Mouse (Mus musculus): ENCODE measurements around the gene Gm10306. TPM values are rescaled to one million over a fixed set of nuclear protein-coding genes. Genes with fewer than 3 reads are reported as not detected.

The Gm10306 gene
- polyA plus RNA-seq, 1 experiment from 2014 or later: not detected

- Histone ChIP-seq H3K36me3 (peaks cover 8% of the 10 kb centered on the region; the same call in 1 of the 2 replicates), H3K4me2 (no peak overlapping the region)
- WGBS: 77% methylated on average over 7 of the region's 7 CpGs
These were observed 5.8 kb downstream of the Gm10306 start for GRCm38 (mm10) chr4:94561954-94562648.

DNA sequence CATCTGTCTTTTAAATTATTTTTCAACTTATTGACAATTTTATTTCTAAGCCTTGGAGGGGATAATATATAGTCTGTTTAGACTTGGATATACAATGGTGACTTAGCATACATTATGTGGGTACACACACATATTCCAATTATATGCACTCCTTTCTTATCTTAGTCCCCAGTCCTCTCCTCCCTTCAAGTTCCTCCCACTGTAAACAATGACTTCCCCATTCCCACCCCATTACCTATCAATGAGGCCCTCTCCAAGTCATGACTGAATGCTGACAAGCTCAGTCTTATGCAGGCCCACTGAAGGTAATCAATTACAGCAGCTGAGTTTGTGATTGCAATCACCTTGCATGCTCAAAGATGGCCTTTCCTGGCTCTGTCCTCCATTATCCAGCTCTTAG lies 8.0 kb downstream of the Gm10306 start:
- H3K9ac ChIP-seq: no peak overlapping the region
- H3K4me3 ChIP-seq: no peak overlapping the region
- ATAC-seq (ENCODE audit: low FRiP score, low read depth): 0 out of 2 replicates have a peak, but pooled peaks have one; percentile 11

More at GRCm38 (mm10) chr4:94561954-94562648, 5.8 kb downstream of the Gm10306 start:
- H3K27ac ChIP-seq (replicated peaks): no peak overlapping the region
- no peak overlapping the region for H3K4me3 ChIP-seq
- no peaks in the 10 kb centered on the region; the same call in 1 of the 2 replicates for H3K4me1 ChIP-seq (replicated peaks)
- H3K9me3 ChIP-seq: no peaks in the 10 kb centered on the region
- no peak overlapping the region for H3K9ac ChIP-seq
- no peaks in the 10 kb centered on the region for H3K27me3 ChIP-seq
- no peak for ATAC-seq (ENCODE audit: low FRiP score, low read depth)

DNA sequence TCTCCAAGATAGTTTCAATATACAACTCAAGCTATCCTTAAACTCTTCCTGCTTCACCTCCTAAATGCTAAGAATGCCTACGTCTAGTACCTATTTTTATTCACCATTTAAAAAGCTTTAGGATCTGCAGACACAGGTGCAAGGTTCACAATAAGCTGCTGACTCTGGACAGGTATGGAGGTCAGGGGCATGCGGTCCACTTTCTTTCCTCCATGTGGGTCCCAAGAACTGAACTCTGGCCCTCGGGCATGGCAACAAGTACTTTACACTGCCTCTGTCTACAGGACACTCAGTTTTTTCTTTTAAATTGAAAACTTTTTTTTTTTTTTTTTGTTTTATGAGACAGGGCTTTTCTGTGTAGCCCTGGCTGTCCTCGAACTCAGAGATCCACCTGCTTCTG lies 16.3 kb downstream of the Gm10306 start:
- WGBS: 97% methylated on average over 4 of the region's 4 CpGs
- Histone ChIP-seq H3K4me3 (no peak overlapping the region), H3K4me1 (replicated peaks) (no peaks in the 10 kb centered on the region), H3K27ac (replicated peaks) (no peak overlapping the region), H3K4me2 (no peak overlapping the region), H3K36me3 (peaks cover 45% of the 10 kb centered on the region), H3K9me3 (no peaks in the 10 kb centered on the region), H3K9ac (no peak overlapping the region), H3K27me3 (no peaks in the 10 kb centered on the region)
- no peak for ATAC-seq (ENCODE audit: low FRiP score, low read depth)

More for the DNA sequence above, 8.0 kb downstream of the Gm10306 start:
- Histone ChIP-seq H3K4me2 (no peak overlapping the region), H3K9me3 (no peaks in the 10 kb centered on the region), H3K4me1 (replicated peaks) (no peaks in the 10 kb centered on the region), H3K27ac (replicated peaks) (no peak overlapping the region), H3K36me3 (peaks cover 17% of the 10 kb centered on the region), H3K27me3 (no peaks in the 10 kb centered on the region)

- Histone ChIP-seq H3K27ac (replicated peaks) (no peak overlapping the region), H3K4me1 (replicated peaks) (0 out of 2 replicates have a peak, but pooled peaks cover 4% of the 10 kb centered on the region), H3K27me3 (no peaks in the 10 kb centered on the region), H3K4me2 (no peak overlapping the region), H3K4me3 (no peak overlapping the region), H3K9me3 (no peaks in the 10 kb centered on the region), H3K36me3 (no peaks in the 10 kb centered on the region), H3K9ac (no peak overlapping the region)
- ATAC-seq (ENCODE audit: low FRiP score, low read depth): no peak; the same call in 1 of the 2 replicates
- 83% methylated on average over 4 of the region's 4 CpGs for WGBS
These were observed 35.5 kb downstream of the Gm10306 start for GRCm38 (mm10) chr4:94591765-94592381.

- Histone ChIP-seq H3K4me2 (no peak overlapping the region), H3K27ac (replicated peaks) (no peak overlapping the region), H3K9me3 (no peaks in the 10 kb centered on the region), H3K4me1 (replicated peaks) (0 out of 2 replicates have a peak, but pooled peaks cover 4% of the 10 kb centered on the region), H3K9ac (no peak overlapping the region), H3K4me3 (no peak overlapping the region), H3K36me3 (no peaks in the 10 kb centered on the region), H3K27me3 (no peaks in the 10 kb centered on the region)
- no peak for ATAC-seq (ENCODE audit: low FRiP score, low read depth)
These were observed 36.4 kb downstream of the Gm10306 start for GRCm38 (mm10) chr4:94592709-94593108.

- Histone ChIP-seq H3K9ac (no peak overlapping the region), H3K27ac (replicated peaks) (no peak overlapping the region), H3K4me3 (peak overlapping the region; percentile 93; the same call in 1 of the 2 replicates), H3K27me3 (no peaks in the 10 kb centered on the region), H3K4me2 (peak overlapping the region; percentile 76), H3K36me3 (no peaks in the 10 kb centered on the region), H3K9me3 (no peaks in the 10 kb centered on the region), H3K4me1 (replicated peaks) (peaks cover 25% of the 10 kb centered on the region)
- ATAC-seq (ENCODE audit: low FRiP score, low read depth): no peak
- WGBS: 88% methylated on average over 4 of the region's 4 CpGs
These were observed 45.0 kb downstream of the Gm10306 start for GRCm38 (mm10) chr4:94601395-94601794.

DNA sequence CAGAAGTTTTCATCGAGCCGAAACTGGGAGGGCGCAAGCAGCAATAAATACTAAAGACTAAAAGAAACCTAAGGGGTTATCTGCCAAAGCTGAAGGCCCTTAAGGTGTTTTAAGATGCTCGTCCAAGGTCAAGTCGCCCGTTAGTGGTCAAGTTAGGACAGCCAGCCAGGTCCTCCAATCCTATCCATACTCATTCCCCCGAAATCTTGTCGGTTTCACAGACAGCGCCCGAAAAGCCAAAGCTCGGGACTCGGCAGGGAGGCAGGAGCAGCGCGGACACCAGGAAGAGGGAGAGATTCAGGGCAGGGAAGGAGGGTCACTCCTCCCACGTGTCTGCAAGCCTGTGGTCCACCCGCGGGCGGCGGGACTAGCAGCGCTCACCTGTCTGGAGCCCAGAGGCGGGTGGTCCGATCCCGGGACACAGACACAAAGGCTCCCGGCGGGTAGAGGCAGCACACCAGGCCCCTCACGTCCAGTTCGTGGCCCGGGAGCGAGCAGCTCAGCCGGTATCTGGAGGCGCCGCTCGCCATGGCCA lies 46.2 kb downstream of the Gm10306 start:
- ATAC-seq (ENCODE audit: low FRiP score, low read depth): no peak
- peak overlapping the region; percentile 76 for H3K4me2 ChIP-seq
- no peaks in the 10 kb centered on the region for H3K27me3 ChIP-seq
- no peaks in the 10 kb centered on the region for H3K36me3 ChIP-seq
- peak overlapping the region; percentile 91 for H3K27ac ChIP-seq (replicated peaks)
- WGBS: under 1% methylated on average over 33 of the region's 33 CpGs
- peak overlapping the region; percentile 93 for H3K4me3 ChIP-seq
- peaks cover 25% of the 10 kb centered on the region for H3K4me1 ChIP-seq (replicated peaks)
- no peaks in the 10 kb centered on the region for H3K9me3 ChIP-seq
- H3K9ac ChIP-seq: peak overlapping the region; percentile 93

DNA sequence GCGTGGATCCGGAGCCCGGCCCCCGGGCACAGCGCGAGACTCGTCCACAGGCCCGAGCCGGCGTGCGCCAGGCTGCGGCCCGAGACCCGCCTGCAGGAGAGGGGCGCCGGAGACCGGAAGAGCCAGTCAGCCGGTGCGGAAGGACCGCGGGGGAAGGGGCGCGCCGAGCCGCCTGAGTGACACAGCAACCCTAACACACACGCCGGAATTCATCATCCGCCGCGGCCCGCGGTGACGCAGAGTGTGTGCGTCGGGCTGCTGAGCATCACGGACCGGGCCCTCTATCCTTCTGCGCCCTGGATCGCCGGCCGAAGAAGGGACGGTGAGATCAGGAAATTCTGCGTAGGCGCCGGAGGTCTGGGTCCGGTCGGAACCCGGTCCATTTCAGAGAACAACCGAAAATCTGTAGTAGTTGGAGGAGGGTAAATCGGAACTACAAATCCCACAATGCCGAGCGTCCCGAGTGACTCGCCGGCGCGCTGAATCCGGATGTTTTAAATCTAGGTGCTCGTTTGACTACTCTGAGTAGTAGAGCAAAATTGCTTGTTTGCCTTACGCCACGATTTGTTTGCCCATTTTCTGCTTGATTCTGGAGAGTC lies 46.8 kb downstream of the Gm10306 start, which contains the start of gene Plaa:
TSS of gene Plaa (minus strand) at position 214 of the 599 bp plus-strand sequence.
- peak within 1 kb of the TSS; percentile 76 for H3K4me2 ChIP-seq
- under 1% methylated on average over 59 of the region's 61 CpGs for WGBS
- peak within 1 kb of the TSS; percentile 93 for H3K9ac ChIP-seq
- H3K27ac ChIP-seq (replicated peaks): peak within 1 kb of the TSS; percentile 91
- no peaks in the 10 kb centered on the region for H3K27me3 ChIP-seq
- no peaks in the 10 kb centered on the region for H3K9me3 ChIP-seq
- peak within 1 kb of the TSS; percentile 93 for H3K4me3 ChIP-seq
- no peaks in the 10 kb centered on the region for H3K36me3 ChIP-seq
- peaks cover 25% of the 10 kb centered on the region for H3K4me1 ChIP-seq (replicated peaks)
- ATAC-seq (ENCODE audit: low FRiP score, low read depth): peak; percentile 99

DNA sequence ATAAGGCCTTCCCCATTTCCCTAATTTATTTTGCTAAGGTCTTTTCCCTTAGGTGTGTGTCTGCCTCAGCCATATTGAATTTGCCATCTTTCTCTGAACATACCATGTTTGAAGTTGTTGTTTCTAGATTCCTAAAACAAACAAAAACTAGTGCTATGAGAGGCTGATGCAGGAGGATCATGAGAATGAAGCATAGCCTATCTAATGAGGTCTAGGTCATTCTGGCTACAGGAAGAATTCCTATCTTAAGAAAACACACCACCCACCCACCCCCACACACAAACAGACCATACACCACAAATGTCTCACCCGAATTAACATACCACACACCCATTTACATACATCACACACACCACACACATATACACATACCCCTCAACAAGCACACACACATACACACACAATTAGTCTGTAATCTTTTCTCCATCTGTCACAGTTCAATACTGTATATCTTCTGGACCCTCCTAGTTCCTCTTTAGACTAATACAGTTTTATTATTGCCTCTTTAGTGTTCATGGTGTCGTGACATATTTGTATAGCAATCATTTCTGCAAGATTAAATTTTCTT lies 48.2 kb downstream of the Gm10306 start:
- no peak overlapping the region for H3K9ac ChIP-seq
- no peaks in the 10 kb centered on the region for H3K27me3 ChIP-seq
- H3K4me3 ChIP-seq: no peak overlapping the region
- H3K4me2 ChIP-seq: peak overlapping the region; percentile 76; the same call in 1 of the 2 replicates
- WGBS: 86% methylated on average over 2 of the region's 2 CpGs
- no peaks in the 10 kb centered on the region for H3K36me3 ChIP-seq
- no peak for ATAC-seq (ENCODE audit: low FRiP score, low read depth)
- peaks cover 25% of the 10 kb centered on the region for H3K4me1 ChIP-seq (replicated peaks)
- no peak overlapping the region for H3K27ac ChIP-seq (replicated peaks)
- no peaks in the 10 kb centered on the region for H3K9me3 ChIP-seq

GRCm38 (mm10) chr4:94605591-94605990 lies 49.2 kb downstream of the Gm10306 start:
- Histone ChIP-seq H3K27me3 (no peaks in the 10 kb centered on the region), H3K27ac (replicated peaks) (no peak overlapping the region), H3K4me1 (replicated peaks) (peaks cover 22% of the 10 kb centered on the region), H3K36me3 (no peaks in the 10 kb centered on the region), H3K9me3 (no peaks in the 10 kb centered on the region), H3K4me2 (no peak overlapping the region), H3K4me3 (no peak overlapping the region), H3K9ac (no peak overlapping the region)
- no peak for ATAC-seq (ENCODE audit: low FRiP score, low read depth)
- 91% methylated on average over 2 of the region's 2 CpGs for WGBS

Measured in hindbrain, embryonic 15.5 days (tissue).